8 mouse cellular contexts compared by ENCODE assay signal in the genomic region with DNA sequence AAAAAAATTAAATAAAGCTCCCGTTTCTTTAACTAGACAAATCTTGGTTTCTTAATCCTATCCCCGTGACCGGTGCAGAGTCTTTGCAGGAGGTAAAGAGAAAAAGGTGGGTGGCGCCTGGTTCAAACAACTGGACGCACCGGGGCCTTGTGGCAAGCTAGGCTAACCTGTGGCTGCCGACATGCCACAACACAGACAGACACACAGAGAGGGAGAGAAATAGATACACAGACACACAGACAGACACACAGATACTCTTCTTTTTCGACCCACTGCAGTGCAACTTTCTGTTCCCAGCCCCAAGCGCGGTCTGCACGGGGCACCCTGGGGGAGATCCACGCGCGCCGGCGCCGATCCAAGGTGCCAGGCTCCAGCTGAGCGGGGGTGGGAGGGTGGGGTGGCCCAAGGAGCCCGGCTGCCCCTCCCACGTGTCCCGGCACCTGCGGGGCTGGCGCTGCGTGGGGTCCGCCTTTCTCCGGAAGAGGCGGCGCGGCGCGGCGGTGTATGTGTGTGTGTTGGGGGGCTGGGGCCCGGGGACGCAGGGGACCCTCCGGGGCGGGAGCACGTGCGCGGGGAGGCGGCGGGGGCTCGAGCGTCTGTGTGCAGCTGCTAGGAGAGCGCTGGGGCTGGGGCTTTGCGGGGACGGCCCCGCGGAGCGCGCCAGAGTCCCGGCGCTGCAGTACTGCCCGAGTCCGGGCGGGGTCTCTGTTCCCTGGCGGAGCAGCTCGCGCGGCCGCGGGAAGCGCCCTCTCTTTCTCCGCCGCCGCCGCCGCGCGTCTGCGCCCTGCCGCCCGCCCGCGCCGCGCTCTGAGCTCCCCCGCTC. TPM values are rescaled to one million over a fixed set of nuclear protein-coding genes. Genes with fewer than 3 reads are reported as not detected.
DNase-seq lines count a peak whose midpoint lies in the region; ATAC-seq and TF ChIP-seq lines count a peak whose summit lies in the region.

TSS of gene Ccdc6 (plus strand) at position 756 of the 823 bp plus-strand sequence.

- peak within 1 kb of the TSS; percentile 64 for H3K27ac ChIP-seq in forebrain, embryonic 11.5 days (ENCODE audit: low read depth, low read length)
- H3K27ac ChIP-seq in heart, embryonic 15.5 days, result peak within 1 kb of the TSS; percentile 89
- peak within 1 kb of the TSS; percentile 80 for H3K27ac ChIP-seq in liver, embryonic 16.5 days (ENCODE audit: low read length)
- H3K27ac ChIP-seq in neural tube, embryonic 12.5 days, result peak within 1 kb of the TSS; percentile 53; the same call in 1 of the 2 replicates
- peak within 1 kb of the TSS; percentile 91 for H3K27ac ChIP-seq in stomach, postnatal 0 days (replicated peaks)

- no peaks in the 10 kb centered on the region for H3K9me3 ChIP-seq in forebrain, embryonic 11.5 days (ENCODE audit: control insufficient read depth, low read length)
- no peaks in the 10 kb centered on the region for H3K9me3 ChIP-seq in heart, embryonic 15.5 days (replicated peaks)
- no peaks in the 10 kb centered on the region for H3K9me3 ChIP-seq in liver, embryonic 16.5 days (replicated peaks; ENCODE audit: control insufficient read depth, low read length)
- no peaks in the 10 kb centered on the region for H3K9me3 ChIP-seq in neural tube, embryonic 12.5 days
- H3K9me3 ChIP-seq in stomach, postnatal 0 days (ENCODE audit: control insufficient read depth, low read length), result no peaks in the 10 kb centered on the region

- no peaks in the 10 kb centered on the region for H3K36me3 ChIP-seq in forebrain, embryonic 11.5 days (ENCODE audit: control insufficient read depth, insufficient read depth, low read length)
- no peaks in the 10 kb centered on the region for H3K36me3 ChIP-seq in heart, embryonic 15.5 days
- no peaks in the 10 kb centered on the region for H3K36me3 ChIP-seq in liver, embryonic 16.5 days (ENCODE audit: control insufficient read depth, insufficient read depth)
- H3K36me3 ChIP-seq in neural tube, embryonic 12.5 days, result no peaks in the 10 kb centered on the region
- H3K36me3 ChIP-seq in stomach, postnatal 0 days (ENCODE audit: control insufficient read depth, insufficient read depth, low read length), result no peaks in the 10 kb centered on the region

- ATAC-seq in CD4-positive, CD25-positive, alpha-beta regulatory T cell, adult 4 months, result peak; percentile 76
- peak; percentile 89 for ATAC-seq in forebrain, embryonic 11.5 days (replicated peaks; ENCODE audit: low FRiP score)
- peak; percentile 81 for ATAC-seq in heart, embryonic 15.5 days (replicated peaks; ENCODE audit: insufficient number of reproducible peaks, insufficient read depth, low FRiP score, low read depth)
- peak; percentile 81 for ATAC-seq in liver, embryonic 16.5 days (ENCODE audit: low read depth)
- peak; percentile 89 for ATAC-seq in neural tube, embryonic 12.5 days (ENCODE audit: low FRiP score, low read depth)
- ATAC-seq in stomach, postnatal 0 days (ENCODE audit: low FRiP score, low TSS enrichment), result peak; percentile 91

- no peak for TF ChIP-seq EP300 in stomach, postnatal 0 days (optimal IDR thresholded peaks at IDR 0.05)

- peak; percentile 70 for TF ChIP-seq CTCF in stomach, postnatal 0 days (IDR thresholded peaks at IDR 0.05; ENCODE audit: low read depth)

- no peaks in the 10 kb centered on the region for H3K27me3 ChIP-seq in forebrain, embryonic 11.5 days (ENCODE audit: control insufficient read depth, insufficient read depth, low read length)
- H3K27me3 ChIP-seq in heart, embryonic 15.5 days, result no peaks in the 10 kb centered on the region
- H3K27me3 ChIP-seq in liver, embryonic 16.5 days (ENCODE audit: control insufficient read depth, insufficient read depth, low read depth, low read length), result no peaks in the 10 kb centered on the region
- no peaks in the 10 kb centered on the region for H3K27me3 ChIP-seq in neural tube, embryonic 12.5 days (replicated peaks)
- no peaks in the 10 kb centered on the region for H3K27me3 ChIP-seq in stomach, postnatal 0 days (ENCODE audit: control insufficient read depth, insufficient read depth, low read length)

- H3K4me3 ChIP-seq in forebrain, embryonic 11.5 days (ENCODE audit: low read depth, low read length), result peak within 1 kb of the TSS; percentile 90
- H3K4me3 ChIP-seq in heart, embryonic 15.5 days, result peak within 1 kb of the TSS; percentile 76
- H3K4me3 ChIP-seq in liver, embryonic 16.5 days (ENCODE audit: low read depth, low read length), result peak within 1 kb of the TSS; percentile 91
- H3K4me3 ChIP-seq in neural tube, embryonic 12.5 days, result peak within 1 kb of the TSS; percentile 92
- H3K4me3 ChIP-seq in stomach, postnatal 0 days (ENCODE audit: low read depth, low read length), result peak within 1 kb of the TSS; percentile 97

- DNase-seq in c-Kit-positive CD71-negative TER-119-negative erythroid progenitor cells, embryonic 14.5 days (ENCODE audit: low read depth), result peak; percentile 51
- peak; percentile 92 for DNase-seq in forebrain, embryonic 11.5 days (ENCODE audit: low spot score)
- DNase-seq in kidney, postnatal 25 days, result peak; percentile 87 to 93
- peak; percentile 87 for DNase-seq in stomach, postnatal 0 days (ENCODE audit: low spot score)

- H3K4me1 ChIP-seq in forebrain, embryonic 11.5 days (replicated peaks; ENCODE audit: control insufficient read depth, insufficient read depth, low read length), result peaks cover 9% of the 10 kb centered on the region; the same call in 1 of the 2 replicates
- H3K4me1 ChIP-seq in heart, embryonic 15.5 days (replicated peaks), result peaks cover 36% of the 10 kb centered on the region
- H3K4me1 ChIP-seq in liver, embryonic 16.5 days (ENCODE audit: control insufficient read depth, low read depth, low read length), result peaks cover 43% of the 10 kb centered on the region
- peaks cover 28% of the 10 kb centered on the region for H3K4me1 ChIP-seq in neural tube, embryonic 12.5 days
- peaks cover 2% of the 10 kb centered on the region for H3K4me1 ChIP-seq in stomach, postnatal 0 days (replicated peaks; ENCODE audit: control insufficient read depth, insufficient read depth)

- H3K9ac ChIP-seq in forebrain, embryonic 11.5 days (ENCODE audit: low read length), result peak within 1 kb of the TSS; percentile 92
- peak within 1 kb of the TSS; percentile 84 for H3K9ac ChIP-seq in heart, embryonic 15.5 days
- peak within 1 kb of the TSS; percentile 88 for H3K9ac ChIP-seq in liver, embryonic 16.5 days (ENCODE audit: low read depth, low read length)
- peak within 1 kb of the TSS; percentile 90 for H3K9ac ChIP-seq in neural tube, embryonic 12.5 days
- peak within 1 kb of the TSS; percentile 89 for H3K9ac ChIP-seq in stomach, postnatal 0 days (ENCODE audit: low read length)

- WGBS in forebrain, embryonic 11.5 days, result under 1% methylated on average over 60 of the region's 77 CpGs
- WGBS in heart, embryonic 15.5 days, result under 1% methylated on average over 58 of the region's 77 CpGs
- under 1% methylated on average over 44 of the region's 77 CpGs for WGBS in liver, embryonic 16.5 days (ENCODE audit: insufficient replicate concordance)
- under 1% methylated on average over 49 of the region's 77 CpGs for WGBS in neural tube, embryonic 12.5 days
- WGBS in stomach, postnatal 0 days, result 2% methylated on average over 43 of the region's 77 CpGs

- peak within 1 kb of the TSS; percentile 92 for H3K4me2 ChIP-seq in forebrain, embryonic 11.5 days (ENCODE audit: low read depth, low read length, severe bottlenecking)
- H3K4me2 ChIP-seq in heart, embryonic 15.5 days, result peak within 1 kb of the TSS; percentile 85
- peak within 1 kb of the TSS; percentile 94 for H3K4me2 ChIP-seq in liver, embryonic 16.5 days (ENCODE audit: low read depth, low read length)
- peak within 1 kb of the TSS; percentile 95 for H3K4me2 ChIP-seq in neural tube, embryonic 12.5 days (replicated peaks)
- H3K4me2 ChIP-seq in stomach, postnatal 0 days (replicated peaks; ENCODE audit: low read depth), result peak within 1 kb of the TSS; percentile 84

RNA-seq across cellular contexts. Expression of gene Ccdc6, which starts in this region (rescaled TPM):
- 10 to 100 TPM; 28.7 to 30.9 TPM for polyA plus RNA-seq in CD4-positive, CD25-positive, alpha-beta regulatory T cell, adult 4 months (2017; shearing (Covaris generic))
- 17.6 and 19.4 TPM in 2 replicates for polyA plus RNA-seq in forebrain, embryonic 11.5 days (2014; fragmentation: Nextera tagmentation; extraction: Ambion mirVana)
- polyA plus RNA-seq in heart, embryonic 15.5 days (2015; fragmentation: Nextera tagmentation; extraction: Ambion mirVana), result 13.8 and 15.7 TPM in 2 replicates
- 5.8 and 6.0 TPM in 2 replicates for polyA plus RNA-seq in liver, embryonic 16.5 days (2015; fragmentation: Nextera tagmentation; extraction: Ambion mirVana)
- 16.2 and 16.8 TPM in 2 replicates for polyA plus RNA-seq in neural tube, embryonic 12.5 days (2016; fragmentation: Nextera tagmentation; extraction: Ambion mirVana)
- polyA plus RNA-seq in stomach, postnatal 0 days (2015; fragmentation: Nextera tagmentation; extraction: Ambion mirVana), result 9.4 and 10.0 TPM in 2 replicates

Comparison
In these comparisons a context has a peak if more than half of its experiments do, and no peak if none do; other contexts are left out.
1. Peak in every context shown above with its lines: DNase-seq, ATAC-seq, H3K4me3 ChIP-seq and H3K27ac ChIP-seq.